Mouse (Mus musculus): ENCODE data around the gene Hs3st3a1.

Hs3st3a1 gene

GRCm38 (mm10) chr11:64559388-64559787 lies 124.3 kb downstream of the Hs3st3a1 start:
- no peak for DNase-seq (ENCODE audit: low read depth)

DNA sequence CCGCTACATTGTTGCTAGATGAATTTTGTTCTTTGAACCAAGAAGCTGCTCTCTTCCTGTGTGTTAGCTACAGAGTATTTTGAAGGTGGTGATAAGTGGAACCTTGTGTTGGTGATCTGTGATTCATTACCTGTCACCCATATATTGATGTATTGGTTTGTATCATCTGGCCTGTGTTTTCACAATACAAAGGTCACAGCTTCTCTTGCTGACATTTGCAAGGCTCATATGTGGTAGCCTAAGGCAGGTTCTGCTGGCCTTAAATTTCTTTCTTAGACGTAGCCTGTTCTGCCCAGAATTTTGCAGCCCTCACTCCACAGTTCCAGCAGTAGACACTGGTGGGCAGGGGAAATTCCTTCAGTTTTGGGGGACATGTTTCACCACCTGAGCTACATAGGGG lies 125.3 kb downstream of the Hs3st3a1 start:
- no peak for DNase-seq (ENCODE audit: low read depth)

DNA sequence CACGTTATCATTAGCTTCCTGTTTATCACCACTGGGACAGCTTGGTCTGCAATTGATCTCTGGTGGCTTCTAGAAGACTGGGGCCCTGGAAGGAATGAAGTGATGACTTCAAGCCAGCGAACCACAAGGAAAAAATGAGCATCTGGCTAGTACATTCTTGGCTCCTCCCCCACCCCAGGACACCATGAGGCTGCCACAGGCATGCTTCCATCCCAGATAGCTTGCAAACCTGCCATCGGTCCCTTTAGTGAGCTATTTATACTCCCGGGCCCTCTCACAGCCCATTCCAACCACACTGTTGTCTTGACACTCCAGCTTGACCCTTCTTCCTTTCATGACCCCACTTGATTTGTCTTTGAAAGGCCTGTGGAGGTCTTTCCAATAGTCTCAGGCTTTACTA lies 127.6 kb downstream of the Hs3st3a1 start:
- DNase-seq (ENCODE audit: low read depth) = no peak

All from naive thymus-derived CD4-positive, alpha-beta T cell, adult 2 months (primary cell).